Comparison of ENCODE assay signal across 25 mouse cellular contexts in genomic region chr1:47386579-47386978, GRCm38 (mm10).
"Had no signal": no experiment of that assay in that cellular context is flagged by ENCODE, and none has a peak within 500 bp of the region (broad histone marks: within the 10 kb centered on the region; RNA-seq: fewer than 3 reads in every experiment).

No protein-coding gene starts in this region.

- H3K9me3 ChIP-seq: heart, embryonic 10.5 days; heart, embryonic 12.5 days; hindbrain, embryonic 12.5 days; intestine, embryonic 15.5 days; kidney, embryonic 15.5 days; limb, embryonic 13.5 days; limb, embryonic 15.5 days had no signal

- ATAC-seq: forebrain, embryonic 16.5 days; hindbrain, embryonic 16.5 days; inflammation-experienced regulatory T-cells, adult 6 months; intestine, embryonic 15.5 days; intestine, postnatal 0 days had no signal

- H3K4me1 ChIP-seq: heart, embryonic 10.5 days; heart, embryonic 12.5 days; hindbrain, embryonic 12.5 days; intestine, embryonic 15.5 days; kidney, embryonic 15.5 days; limb, embryonic 13.5 days; limb, embryonic 15.5 days had no signal

- H3K4me3 ChIP-seq: gastrocnemius, adult 2 months; heart, embryonic 10.5 days; heart, embryonic 12.5 days; hindbrain, embryonic 12.5 days; intestine, embryonic 15.5 days; kidney, embryonic 15.5 days; limb, embryonic 13.5 days; limb, embryonic 15.5 days had no signal

- H3K4me2 ChIP-seq: heart, embryonic 12.5 days; hindbrain, embryonic 12.5 days; intestine, embryonic 15.5 days; kidney, embryonic 15.5 days; limb, embryonic 13.5 days; limb, embryonic 15.5 days had no signal

- H3K27me3 ChIP-seq: heart, embryonic 12.5 days; hindbrain, embryonic 12.5 days; intestine, embryonic 15.5 days; kidney, embryonic 15.5 days; limb, embryonic 13.5 days; limb, embryonic 15.5 days had no signal

- DNase-seq: gastrocnemius, adult 2 months; gastrocnemius, postnatal 10 days; gastrocnemius, postnatal 25 days; heart, adult 18-20 months; heart, postnatal 10 days; heart, postnatal 4 days; kidney, adult 18-20 months; kidney, adult 8-10 months; kidney, postnatal 14 days; kidney, postnatal 36 days; layer of hippocampus, adult 9-11 months; layer of hippocampus, postnatal 36 days; left cerebral cortex, postnatal 4 days had no signal

- H3K9ac ChIP-seq: heart, embryonic 12.5 days; hindbrain, embryonic 12.5 days; intestine, embryonic 15.5 days; kidney, embryonic 15.5 days; limb, embryonic 13.5 days; limb, embryonic 15.5 days had no signal

- H3K36me3 ChIP-seq: heart, embryonic 10.5 days; heart, embryonic 12.5 days; hindbrain, embryonic 12.5 days; intestine, embryonic 15.5 days; kidney, embryonic 15.5 days; limb, embryonic 13.5 days; limb, embryonic 15.5 days had no signal

- H3K27ac ChIP-seq: gastrocnemius, adult 2 months; heart, embryonic 10.5 days; hindbrain, embryonic 12.5 days; intestine, embryonic 15.5 days; kidney, embryonic 15.5 days; kidney, postnatal 0 days; limb, embryonic 13.5 days; limb, embryonic 15.5 days had no signal
